Mouse (Mus musculus): ENCODE data around the gene Vps35.

Gene Vps35

DNA sequence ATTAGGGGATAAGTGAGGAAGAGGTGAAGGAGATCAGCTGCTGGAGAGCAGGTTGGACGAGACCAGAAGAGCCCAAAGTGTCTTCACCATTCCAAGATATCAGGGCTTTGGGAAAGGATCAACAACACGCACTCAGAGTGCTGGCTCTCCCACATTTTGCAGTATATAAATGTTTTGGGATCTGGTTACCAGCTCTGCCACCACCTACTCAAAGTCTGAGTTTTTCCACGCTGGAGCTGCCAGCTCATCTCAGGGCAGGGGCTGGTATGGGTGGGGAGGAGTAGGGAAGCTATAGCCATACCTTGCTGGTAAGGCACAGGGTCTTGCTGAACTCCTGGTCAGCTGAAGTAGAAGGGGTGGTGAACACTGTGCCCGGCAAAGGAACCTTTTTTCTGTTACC is 79.4 kb downstream of the Vps35 start:
- DNase-seq (ENCODE audit: extremely low spot score, low read depth, low spot score): no peak
